Comparison of ENCODE assay signal across 8 mouse cellular contexts in the genomic region with DNA sequence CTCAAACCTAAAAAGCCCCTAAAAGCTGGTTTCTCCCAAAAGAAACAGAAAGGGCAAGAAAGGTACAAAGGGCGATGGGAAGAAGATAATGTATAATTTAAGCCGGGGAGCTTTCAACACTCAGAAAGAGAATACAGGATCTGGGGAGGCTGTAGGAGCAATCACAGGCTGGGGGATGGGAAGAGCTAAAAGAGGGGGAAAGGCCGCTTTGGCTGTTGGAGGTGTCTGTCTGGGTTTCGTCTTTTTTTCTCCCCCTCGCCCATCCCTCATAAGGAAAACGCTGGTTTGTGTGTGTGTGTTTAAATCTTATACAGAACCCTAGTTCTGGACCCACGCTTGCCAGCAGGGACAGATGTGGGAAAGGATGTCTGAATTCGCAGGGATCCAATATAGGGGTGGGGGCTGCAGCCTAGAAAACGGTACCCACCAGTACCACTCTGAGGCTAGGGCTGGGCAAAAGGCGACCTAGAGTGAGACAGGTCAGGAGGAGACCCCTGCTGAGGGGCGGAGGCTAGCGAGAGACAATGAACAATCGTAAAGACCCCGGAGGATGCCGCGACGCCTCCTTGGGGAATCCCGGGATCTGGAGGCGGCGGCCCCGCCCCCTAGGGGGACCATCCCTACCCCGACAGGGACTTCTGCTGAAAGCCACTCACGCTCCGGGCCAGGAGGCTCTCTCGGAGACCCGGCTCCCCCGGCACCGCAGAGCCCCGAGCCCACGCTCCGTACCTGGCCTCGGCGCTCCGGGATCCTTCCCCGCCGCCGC. TPM values are rescaled to one million over a fixed set of nuclear protein-coding genes. Genes with fewer than 3 reads are reported as not detected.
A peak's percentile ranks its signal among the peaks of the same experiment; 100 is the strongest.
DNase-seq lines count a peak whose midpoint lies in the region; ATAC-seq and TF ChIP-seq lines count a peak whose summit lies in the region.

No protein-coding gene starts in this region.

- peaks cover 3% of the 10 kb centered on the region; the same call in 1 of the 2 replicates for H3K4me1 ChIP-seq in cerebellum, adult 2 months (ENCODE audit: control insufficient read depth, insufficient read depth, low read length)
- H3K4me1 ChIP-seq in spleen, adult 2 months (ENCODE audit: control insufficient read depth, insufficient read depth, insufficient read length): peaks cover 4% of the 10 kb centered on the region; the same call in 1 of the 2 replicates
- H3K4me1 ChIP-seq in limb, embryonic 13.5 days: peaks cover 43% of the 10 kb centered on the region
- H3K4me1 ChIP-seq in stomach, embryonic 14.5 days (ENCODE audit: control insufficient read depth, insufficient read depth, low read length): peaks cover 24% of the 10 kb centered on the region

- H3K27ac ChIP-seq in cerebellum, adult 2 months (ENCODE audit: insufficient read depth, low read length): 0 out of 2 replicates have a peak overlapping the region, but pooled peaks have one; percentile 28
- H3K27ac ChIP-seq in spleen, adult 2 months (ENCODE audit: insufficient read depth, low read length): peak overlapping the region; percentile 49
- H3K27ac ChIP-seq in limb, embryonic 13.5 days: peak overlapping the region; percentile 73
- H3K27ac ChIP-seq in stomach, embryonic 14.5 days (ENCODE audit: low read length): peak overlapping the region; percentile 61

- TF ChIP-seq POLR2A in cerebellum, adult 2 months (IDR thresholded peaks at IDR 0.05; ENCODE audit: borderline replicate concordance, insufficient read depth, low read length): no peak
- TF ChIP-seq POLR2A in spleen, adult 2 months (IDR thresholded peaks at IDR 0.05; ENCODE audit: low read depth, low read length): no peak

- no peaks in the 10 kb centered on the region for H3K27me3 ChIP-seq in cerebellum, adult 2 months (ENCODE audit: control insufficient read depth, insufficient read depth, low read length)
- peaks cover 6% of the 10 kb centered on the region; the same call in 1 of the 2 replicates for H3K27me3 ChIP-seq in spleen, adult 2 months (ENCODE audit: control insufficient read depth, insufficient read depth, low read length)
- H3K27me3 ChIP-seq in limb, embryonic 13.5 days: no peaks in the 10 kb centered on the region
- no peaks in the 10 kb centered on the region for H3K27me3 ChIP-seq in stomach, embryonic 14.5 days (ENCODE audit: control insufficient read depth, insufficient read depth, low read length)

- no peak for TF ChIP-seq CTCF in cerebellum, adult 2 months (IDR thresholded peaks at IDR 0.05; ENCODE audit: borderline replicate concordance, insufficient read depth, low read depth, low read length)
- no peak for TF ChIP-seq CTCF in spleen, adult 2 months (IDR thresholded peaks at IDR 0.05; ENCODE audit: extremely low read depth, insufficient read depth, insufficient read length, insufficient replicate concordance)

- WGBS in cerebellum, adult 2 months: under 1% methylated on average over 37 of the region's 37 CpGs
- WGBS in spleen, adult 2 months: 6% methylated on average over 37 of the region's 37 CpGs
- WGBS in limb, embryonic 13.5 days: under 1% methylated on average over 36 of the region's 37 CpGs
- WGBS in stomach, embryonic 14.5 days: 1% methylated on average over 37 of the region's 37 CpGs

- no peak for DNase-seq in cerebellum, adult 2 months
- no peak for DNase-seq in cerebellum, adult 9-11 months
- DNase-seq in spleen, adult 2 months (ENCODE audit: low read depth in 1 of 2, low spot score in 2 of 2): no peak
- DNase-seq in spleen, postnatal 10 days (ENCODE audit: low spot score in 2 of 2): no peak
- DNase-seq in thymus, postnatal 36 days: no peak
- no peak for DNase-seq in urinary bladder, postnatal 25 days (ENCODE audit: low spot score)

- H3K9me3 ChIP-seq in limb, embryonic 13.5 days: no peaks in the 10 kb centered on the region
- H3K9me3 ChIP-seq in stomach, embryonic 14.5 days (ENCODE audit: control insufficient read depth, low read depth, low read length): no peaks in the 10 kb centered on the region

- ATAC-seq in limb, embryonic 13.5 days (ENCODE audit: low FRiP score, low read depth): no peak; the same call in 1 of the 2 replicates
- ATAC-seq in stomach, embryonic 14.5 days (ENCODE audit: insufficient number of reproducible peaks, insufficient read depth, low FRiP score, low read depth): no peak; the same call in 1 of the 2 replicates

- H3K36me3 ChIP-seq in spleen, adult 2 months (ENCODE audit: control insufficient read depth, insufficient read depth, low read length): no peaks in the 10 kb centered on the region
- no peaks in the 10 kb centered on the region for H3K36me3 ChIP-seq in limb, embryonic 13.5 days
- no peaks in the 10 kb centered on the region for H3K36me3 ChIP-seq in stomach, embryonic 14.5 days (ENCODE audit: control insufficient read depth, insufficient read depth, low read length)

- peak overlapping the region; percentile 92 for H3K9ac ChIP-seq in limb, embryonic 13.5 days
- H3K9ac ChIP-seq in stomach, embryonic 14.5 days (replicated peaks; ENCODE audit: low read depth, low read length): peak overlapping the region; percentile 75

- H3K4me2 ChIP-seq in limb, embryonic 13.5 days (replicated peaks): peak overlapping the region; percentile 69
- peak overlapping the region; percentile 76 for H3K4me2 ChIP-seq in stomach, embryonic 14.5 days (replicated peaks; ENCODE audit: low read depth, low read length)

- peak overlapping the region; percentile 68 for H3K4me3 ChIP-seq in cerebellum, adult 2 months (replicated peaks; ENCODE audit: insufficient read depth, low read depth, low read length)
- peak overlapping the region; percentile 64 for H3K4me3 ChIP-seq in spleen, adult 2 months (ENCODE audit: extremely low read depth, insufficient read depth, insufficient read length)
- H3K4me3 ChIP-seq in limb, embryonic 13.5 days: peak overlapping the region; percentile 89
- H3K4me3 ChIP-seq in stomach, embryonic 14.5 days (ENCODE audit: low read depth, low read length): peak overlapping the region; percentile 80

RNA-seq across cellular contexts. Expression of a gene that starts 0.6 kb away (rescaled TPM):
- polyA plus RNA-seq in cerebellum, adult 2 months (2012; rRNA removed): 7.4 TPM in 2 replicates
- polyA plus RNA-seq in spleen, adult 2 months (2012; rRNA removed): 1.3 and 1.6 TPM in 2 replicates
- polyA plus RNA-seq in limb, embryonic 13.5 days (2015; fragmentation: Nextera tagmentation; extraction: Ambion mirVana): 34.5 and 35.1 TPM in 2 replicates
- 24.3 and 24.8 TPM in 2 replicates for polyA plus RNA-seq in stomach, embryonic 14.5 days (2014; fragmentation: Nextera tagmentation; extraction: Ambion mirVana)

RNA-seq across cellular contexts. Expression of a gene that starts 14.3 kb away (rescaled TPM):
- not detected in 2 replicates for polyA plus RNA-seq in cerebellum, adult 2 months (2012; rRNA removed)
- not detected in 2 replicates for polyA plus RNA-seq in spleen, adult 2 months (2012; rRNA removed)
- polyA plus RNA-seq in limb, embryonic 13.5 days (2015; fragmentation: Nextera tagmentation; extraction: Ambion mirVana): not detected in 2 replicates
- polyA plus RNA-seq in stomach, embryonic 14.5 days (2014; fragmentation: Nextera tagmentation; extraction: Ambion mirVana): not detected in 2 replicates
